Mouse (Mus musculus) embryo, embryonic 10.5 days (tissue): ENCODE measurements at regions not wholly inside any gene's neighbourhood (a gene's known extent, or its start where the extent isn't known, plus 50 kb on each side); places are given as distances from the start of the nearest gene placed in this dataset.
"Not testable (repeated sequence)": the region's sequence is repeated elsewhere in the genome, so short reads cannot be mapped to it uniquely, and the experiment has no call there.

Experiments
- DNase-seq: peaks from one replicate; pipeline ENCODE4 v3.0.0-alpha.2; 2015; ENCODE audit warnings: low spot score

GRCm38 (mm10) chr10:108111398-108111797 is 50.6 kb upstream of the Ppp1r12a start:
- no peak for DNase-seq

DNA sequence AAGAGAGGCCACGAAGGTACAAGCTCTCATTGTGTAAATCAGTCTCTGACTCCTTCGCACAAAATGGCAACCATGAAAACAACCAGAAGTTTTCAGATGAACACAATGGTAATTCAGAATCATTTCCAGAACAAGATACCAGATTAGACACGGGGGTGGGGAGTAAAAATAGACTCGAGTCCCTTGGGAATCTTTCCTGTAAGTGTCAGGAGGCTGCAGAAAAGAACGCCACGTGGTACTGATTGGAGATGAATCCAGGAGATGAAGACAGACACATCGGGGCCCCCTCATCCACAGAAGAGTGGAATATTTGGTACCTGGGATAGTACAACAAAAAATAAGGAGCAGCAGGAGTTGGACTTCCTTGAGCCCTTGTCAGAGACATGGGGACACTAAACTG is 51.1 kb upstream of the Ppp1r12a start:
- DNase-seq, result no peak

- DNase-seq, result no peak
These were observed 51.8 kb upstream of the Ppp1r12a start for GRCm38 (mm10) chr10:108110197-108110596.

- not testable (repeated sequence) for DNase-seq
These were observed 53.5 kb upstream of the Ppp1r12a start for GRCm38 (mm10) chr10:108108500-108108899.

- no peak for DNase-seq
These were observed 60.5 kb upstream of the Ppp1r12a start for GRCm38 (mm10) chr10:108101521-108101920.

DNA sequence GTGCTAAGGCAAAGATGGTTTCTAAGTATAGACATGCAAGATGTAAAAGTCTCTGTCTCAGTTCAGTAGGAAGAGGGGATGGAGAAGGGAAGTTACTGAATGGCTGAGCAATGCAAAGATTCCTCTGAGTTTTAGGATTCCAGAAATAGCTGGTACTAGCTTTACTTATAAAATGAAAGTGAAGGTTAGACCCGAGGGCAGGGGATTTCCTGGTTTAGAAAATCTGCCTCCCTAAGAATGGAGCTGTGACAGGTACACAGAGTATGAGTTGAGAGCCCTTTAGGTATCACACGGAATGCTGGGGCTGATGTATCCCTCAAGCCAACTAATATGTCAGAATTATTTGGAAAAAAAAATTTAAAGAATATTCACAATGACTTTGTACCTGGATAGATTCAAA is 69.0 kb upstream of the Ppp1r12a start:
- no peak for DNase-seq

- peak; percentile 11 for DNase-seq
These were observed 72.5 kb upstream of the Ppp1r12a start for GRCm38 (mm10) chr10:108089375-108089981.

- DNase-seq, result no peak
These were observed 73.1 kb upstream of the Ppp1r12a start for GRCm38 (mm10) chr10:108088883-108089282.

DNA sequence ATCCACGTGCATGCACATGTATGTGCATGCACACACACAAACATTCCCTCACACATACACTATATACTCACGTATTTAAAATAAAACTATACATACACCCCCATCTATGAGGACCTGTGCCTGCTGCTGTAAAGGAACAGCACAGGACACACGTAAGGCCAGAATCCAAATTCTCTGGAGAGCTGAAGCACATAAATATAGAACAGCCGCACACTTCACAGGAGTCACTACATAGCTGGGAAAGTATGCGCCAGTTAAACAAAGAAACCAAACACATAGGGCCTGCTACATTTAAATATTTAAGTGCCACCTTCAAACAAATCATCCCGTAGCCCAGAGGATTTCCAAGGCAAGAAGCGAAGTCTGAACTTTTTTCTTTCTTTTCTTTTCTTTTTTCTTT is 73.8 kb upstream of the Ppp1r12a start:
- DNase-seq, result no peak

GRCm38 (mm10) chr10:108083220-108083619 is 78.8 kb upstream of the Ppp1r12a start:
- no peak for DNase-seq

- peak; percentile 12 for DNase-seq
These were observed 86.8 kb upstream of the Ppp1r12a start for GRCm38 (mm10) chr10:108075144-108075543.

DNA sequence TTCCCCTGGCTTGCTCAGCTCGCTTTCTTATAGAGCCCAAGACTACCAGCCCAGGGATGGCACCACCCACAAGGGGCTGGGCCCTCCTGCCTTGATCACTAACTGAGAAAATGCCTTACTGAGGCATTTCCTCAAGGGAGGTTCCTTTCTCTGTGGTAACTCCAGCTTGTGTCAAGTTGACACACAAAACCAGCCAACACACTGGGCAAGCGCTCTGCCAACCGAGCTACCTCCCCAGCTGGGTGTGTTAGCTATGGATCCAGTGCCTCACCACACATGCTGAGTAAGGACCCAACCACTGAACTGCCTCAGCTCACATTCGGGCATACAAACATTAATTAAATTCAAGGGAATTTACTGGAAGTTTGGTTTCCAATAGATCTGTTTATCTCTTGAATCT is 88.2 kb upstream of the Ppp1r12a start:
- no peak for DNase-seq

GRCm38 (mm10) chr10:108072211-108072610 is 89.8 kb upstream of the Ppp1r12a start:
- DNase-seq, result no peak

DNA sequence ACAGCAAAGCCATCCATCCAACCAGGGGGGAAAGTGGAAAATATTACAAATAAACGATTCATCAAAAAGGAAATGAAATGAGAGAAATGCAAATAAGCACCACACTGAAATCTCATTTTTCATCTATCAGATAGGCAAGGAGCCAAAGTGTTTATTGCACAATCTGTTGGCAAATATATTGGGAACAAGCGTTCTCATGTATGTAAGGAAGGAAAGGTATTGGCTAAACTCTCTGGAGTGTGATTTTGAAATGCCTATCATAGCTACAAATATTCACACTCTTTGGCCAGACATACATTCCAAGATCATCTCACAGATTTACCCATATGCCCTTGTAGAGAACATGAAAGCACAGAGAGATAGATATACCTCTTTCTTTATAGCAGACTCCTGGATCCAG is 90.6 kb upstream of the Ppp1r12a start:
- DNase-seq, result no peak

DNA sequence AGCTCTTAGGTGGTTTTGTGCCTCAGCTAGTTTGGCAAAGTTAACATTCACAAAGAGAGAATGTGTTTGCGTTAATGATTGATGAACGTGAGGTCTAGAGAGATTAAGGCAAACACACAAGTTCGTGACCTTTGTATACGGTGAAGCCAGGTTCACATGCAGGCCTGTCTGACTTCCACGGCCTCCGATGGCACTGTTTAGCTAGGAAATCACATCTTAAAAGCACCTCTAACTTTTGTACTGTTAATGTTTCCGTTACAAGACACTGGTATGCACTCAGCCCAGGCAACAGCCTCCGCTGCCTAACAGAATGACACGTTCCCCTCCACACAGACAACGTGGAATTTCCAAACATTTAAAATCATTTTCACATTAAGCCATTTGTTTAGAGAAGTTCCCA is 94.3 kb upstream of the Ppp1r12a start:
- peak; percentile 22 for DNase-seq

DNA sequence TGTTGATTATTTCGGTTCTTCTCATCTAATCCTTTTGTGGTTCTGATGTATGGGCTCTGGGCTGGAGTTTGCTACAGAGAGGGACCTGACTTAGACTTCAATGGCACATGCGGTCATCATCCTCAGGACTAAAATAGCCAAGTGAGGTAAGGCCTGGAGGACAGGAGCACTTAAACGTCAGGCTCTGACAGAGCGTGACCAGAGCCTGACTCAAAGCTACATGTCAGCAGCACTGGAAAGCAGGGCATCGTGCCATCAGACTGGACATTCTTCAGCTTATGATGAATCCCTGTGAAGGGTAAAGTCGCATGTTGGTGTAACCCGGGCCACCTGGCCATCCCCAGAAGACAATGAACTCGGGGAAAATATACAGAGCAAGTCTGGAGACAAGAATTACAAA is 95.8 kb upstream of the Ppp1r12a start:
- DNase-seq, result no peak

GRCm38 (mm10) chr10:108061813-108062435 is 100.1 kb upstream of the Ppp1r12a start:
- no peak for DNase-seq

GRCm38 (mm10) chr10:108060554-108060953 is 101.4 kb upstream of the Ppp1r12a start:
- DNase-seq, result no peak

GRCm38 (mm10) chr10:108051637-108052036 is 110.4 kb upstream of the Ppp1r12a start:
- DNase-seq, result no peak

DNA sequence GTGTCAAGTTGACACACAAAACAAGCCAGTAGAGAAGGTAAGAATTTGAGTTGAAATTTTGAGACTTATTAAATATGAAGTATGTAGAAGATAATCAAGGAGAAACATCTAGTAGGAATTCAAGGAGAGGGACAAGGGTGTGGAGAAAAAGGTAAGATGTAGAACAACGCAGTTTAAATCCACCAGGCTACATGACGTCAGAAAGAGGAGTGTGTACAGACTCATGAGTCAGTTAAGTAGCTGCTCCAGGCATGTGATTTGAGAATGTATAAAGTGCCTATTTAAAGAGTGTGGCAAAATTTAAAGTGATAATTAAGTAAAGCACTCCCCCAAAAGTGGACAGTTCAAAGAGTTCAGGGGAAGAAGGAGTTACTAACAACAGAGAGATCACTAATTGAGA is 113.6 kb upstream of the Ppp1r12a start:
- no peak for DNase-seq

- no peak for DNase-seq
These were observed 118.5 kb upstream of the Ppp1r12a start for GRCm38 (mm10) chr10:108043519-108043918.

DNA sequence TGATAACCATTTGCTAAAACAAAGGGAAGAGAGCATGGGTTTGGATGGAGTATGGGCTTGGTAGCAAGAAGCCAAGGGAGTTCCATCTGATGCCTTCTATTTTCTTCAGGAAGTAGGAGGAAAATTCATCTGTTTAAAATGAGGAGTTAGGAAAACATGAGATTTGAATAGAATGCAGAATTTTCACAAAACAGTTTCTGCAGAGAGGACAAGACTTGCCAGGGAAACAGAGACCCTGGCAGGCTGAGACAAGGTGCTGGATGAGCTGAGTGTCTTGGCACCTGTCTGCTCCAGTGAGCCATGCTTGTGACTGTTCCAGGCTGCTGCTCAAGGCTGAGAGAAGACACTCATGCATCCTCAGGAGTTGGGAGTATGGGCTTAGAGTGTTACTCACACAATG is 122.0 kb upstream of the Ppp1r12a start:
- DNase-seq, result no peak

DNA sequence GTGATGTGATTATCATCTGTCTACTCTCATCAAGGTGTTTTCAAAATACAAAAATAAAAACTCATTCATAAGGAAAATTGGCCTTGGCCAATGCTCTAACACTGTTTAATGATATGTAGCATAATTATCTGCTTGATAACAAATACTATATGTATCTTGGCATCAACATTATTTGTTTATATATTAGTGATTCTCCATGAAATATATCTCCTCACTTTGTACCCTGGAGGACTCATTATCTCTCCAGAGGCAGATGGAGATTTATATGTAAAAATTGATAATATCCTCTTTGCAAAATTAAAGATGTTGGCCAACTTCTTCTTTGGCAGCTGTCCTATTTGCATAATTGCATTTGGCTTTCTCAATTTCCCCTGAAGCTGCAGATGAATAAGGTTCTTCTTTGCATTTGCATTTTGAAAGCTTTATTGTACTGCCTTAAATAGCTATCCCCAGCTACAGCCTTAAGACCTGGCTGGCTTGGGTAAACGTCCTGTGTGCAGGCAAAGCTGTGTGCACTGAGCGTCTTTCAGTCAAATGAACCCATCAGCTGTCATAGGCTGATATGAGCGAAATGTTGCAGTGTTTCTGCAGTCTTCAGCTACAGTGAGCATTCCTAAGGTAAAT is 124.7 kb upstream of the Otogl start:
- DNase-seq, result no peak

DNA sequence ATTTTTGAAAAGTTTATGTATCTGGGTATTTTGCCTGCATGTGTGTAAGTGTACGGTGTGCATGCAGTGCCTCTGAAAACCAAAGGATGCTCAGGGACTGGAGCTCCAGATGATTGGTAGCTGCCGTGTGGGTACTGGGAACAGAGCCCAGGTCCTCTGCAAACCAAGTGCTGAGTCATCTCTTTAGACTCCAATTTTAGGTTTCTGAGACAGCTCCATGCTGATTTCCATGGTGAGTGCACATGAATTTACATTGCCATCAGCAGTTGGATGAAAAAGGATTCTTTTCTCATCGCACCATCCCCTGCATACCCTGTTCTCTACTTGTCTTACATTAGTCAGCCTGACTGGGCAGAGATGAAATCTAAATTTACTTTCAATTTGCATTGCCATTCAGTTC is 122.1 kb upstream of the Otogl start:
- DNase-seq, result no peak
